Mouse (Mus musculus) C2C12 (cell line): ENCODE measurements around the gene Slc4a5. TPM values are rescaled to one million over a fixed set of nuclear protein-coding genes. Genes with fewer than 3 reads are reported as not detected.

ENCODE experiments used
- H3K27me3 ChIP-seq: one replicate; pipeline ENCODE4 v1.6.1; 2011; ENCODE audit not compliant: control insufficient read depth, insufficient read depth, insufficient read length
- H3K36me3 ChIP-seq: one replicate; pipeline ENCODE4 v1.6.1; 2011; ENCODE audit not compliant: control insufficient read depth, insufficient read depth
- H3K4me3 ChIP-seq: one replicate; pipeline ENCODE4 v1.5.1; 2011; ENCODE audit warnings: mild to moderate bottlenecking, control low read depth; ENCODE audit not compliant: poor library complexity, insufficient read depth, severe bottlenecking
- H3K79me2 ChIP-seq: one replicate; pipeline ENCODE4 v1.6.1; 2011; ENCODE audit not compliant: control insufficient read depth, insufficient read depth
- H3K79me3 ChIP-seq: one replicate; pipeline ENCODE4 v1.6.1; 2011; ENCODE audit warnings: low read depth, control low read depth
- H3ac ChIP-seq: one replicate; pipeline ENCODE3; 2011; ENCODE audit warnings: low read depth; ENCODE audit not compliant: control insufficient read depth, insufficient read length
- CEBPB ChIP-seq: IDR thresholded peaks from one replicate; pipeline ENCODE4 v1.6.1; 2011; ENCODE audit warnings: low read depth, mild to moderate bottlenecking, control low read depth, moderate library complexity
- CTCF ChIP-seq: IDR thresholded peaks from one replicate; pipeline ENCODE4 v1.5.1; 2011; ENCODE audit not compliant: control insufficient read depth, insufficient read depth, insufficient read length
- FOSL1 ChIP-seq: IDR thresholded peaks from one replicate; pipeline ENCODE4 v1.8.0; 2011; ENCODE audit warnings: mild to moderate bottlenecking, low read length; ENCODE audit not compliant: poor library complexity, insufficient read depth, severe bottlenecking
- MAX ChIP-seq: IDR thresholded peaks from one replicate; pipeline ENCODE4 v1.6.1; 2011; ENCODE audit warnings: mild to moderate bottlenecking, control low read depth
- MYOD1 ChIP-seq: IDR thresholded peaks from one replicate; pipeline ENCODE4 v1.6.1; 2011; ENCODE audit warnings: low read depth; ENCODE audit not compliant: control insufficient read depth, insufficient read length
- MYOG ChIP-seq: IDR thresholded peaks from one replicate; pipeline ENCODE4 v1.6.1; 2011; ENCODE audit not compliant: control insufficient read depth, insufficient read length; ENCODE audit errors: extremely low read depth
- USF1 ChIP-seq: IDR thresholded peaks from one replicate; pipeline ENCODE4 v1.6.1; 2011; ENCODE audit warnings: low read depth, mild to moderate bottlenecking, control low read depth, moderate library complexity
- polyA plus RNA-seq: library from polyadenylated mRNA; unstranded; fragments of >200 nt; fragmentation: generic; extraction: Trizol; gene quantifications from one replicate; pipeline ENCODE4 v1.2.1, GENCODE M21; 2012; ENCODE audit warnings: missing spikeins

Gene Slc4a5
- polyA plus RNA-seq, 1 experiment, result 0.04 TPM

- Histone ChIP-seq H3K79me2 (peaks cover 45% of the 10 kb centered on the region), H3ac (peak overlapping the region; percentile 96), H3K79me3 (peaks cover 36% of the 10 kb centered on the region), H3K27me3 (no peaks in the 10 kb centered on the region), H3K36me3 (peaks cover 21% of the 10 kb centered on the region), H3K4me3 (peak overlapping the region; percentile 80)
- TF ChIP-seq USF1 (no peak), CTCF (peak; percentile 63), MAX (peak; percentile 95), CEBPB (peak; percentile 57)
These were observed 97.6 kb downstream of the Slc4a5 start for GRCm38 (mm10) chr6:83317108-83317741.

- Histone ChIP-seq H3K27me3 (no peaks in the 10 kb centered on the region), H3K36me3 (no peaks in the 10 kb centered on the region), H3ac (no peak overlapping the region), H3K4me3 (no peak overlapping the region), H3K79me2 (peaks cover 13% of the 10 kb centered on the region), H3K79me3 (peaks cover 7% of the 10 kb centered on the region)
- TF ChIP-seq USF1 (no peak), CTCF (no peak), MAX (no peak), CEBPB (no peak), MYOD1 (no peak), MYOG (no peak), FOSL1 (no peak)
These were observed 102.3 kb downstream of the Slc4a5 start for GRCm38 (mm10) chr6:83321927-83322326.

- Histone ChIP-seq H3K27me3 (no peaks in the 10 kb centered on the region), H3K36me3 (no peaks in the 10 kb centered on the region), H3K4me3 (no peak overlapping the region), H3K79me3 (peaks cover 15% of the 10 kb centered on the region), H3K79me2 (peaks cover 18% of the 10 kb centered on the region), H3ac (no peak overlapping the region)
- TF ChIP-seq FOSL1, result no peak
- no peak for TF ChIP-seq USF1
These were observed 103.2 kb downstream of the Slc4a5 start for GRCm38 (mm10) chr6:83322794-83323193.

- Histone ChIP-seq H3K27me3 (no peaks in the 10 kb centered on the region), H3K79me2 (peaks cover 28% of the 10 kb centered on the region), H3K36me3 (no peaks in the 10 kb centered on the region), H3ac (no peak overlapping the region), H3K79me3 (peaks cover 26% of the 10 kb centered on the region), H3K4me3 (no peak overlapping the region)
- TF ChIP-seq CEBPB, result no peak
- TF ChIP-seq MYOD1, result no peak
- no peak for TF ChIP-seq USF1
- no peak for TF ChIP-seq FOSL1
These were observed 104.2 kb downstream of the Slc4a5 start for GRCm38 (mm10) chr6:83323652-83324419.

- TF ChIP-seq FOSL1, result no peak
- TF ChIP-seq MAX, result peak; percentile 82
- TF ChIP-seq MYOD1, result no peak
- TF ChIP-seq MYOG, result no peak
- no peak for TF ChIP-seq USF1
- TF ChIP-seq CTCF, result no peak
- no peak for TF ChIP-seq CEBPB
- H3K27me3 ChIP-seq, result no peaks in the 10 kb centered on the region
- peak within 1 kb of the TSS; percentile 69 for H3K4me3 ChIP-seq
- peak within 1 kb of the TSS; percentile 95 for H3ac ChIP-seq
- H3K79me2 ChIP-seq, result peaks cover 47% of the 10 kb centered on the region
- peaks cover 40% of the 10 kb centered on the region for H3K79me3 ChIP-seq
- peaks cover 17% of the 10 kb centered on the region for H3K36me3 ChIP-seq
These were observed 106.1 kb downstream of the Slc4a5 start, which contains the start of the genes Mthfd2 and Mob1a for GRCm38 (mm10) chr6:83325525-83326393. Gene Mthfd2 (minus strand): TSS chr6:83325908. Gene Mob1a (plus strand): TSS chr6:83326016.

GRCm38 (mm10) chr6:83326394-83326736 is 106.7 kb downstream of the Slc4a5 start:
- Histone ChIP-seq H3ac (peak overlapping the region; percentile 62), H3K79me3 (peaks cover 44% of the 10 kb centered on the region), H3K79me2 (peaks cover 52% of the 10 kb centered on the region), H3K27me3 (no peaks in the 10 kb centered on the region), H3K36me3 (peaks cover 23% of the 10 kb centered on the region), H3K4me3 (peak overlapping the region; percentile 69)
- no peak for TF ChIP-seq FOSL1
